Mouse (Mus musculus): ENCODE measurements around the gene Mlec. TPM values are rescaled to one million over a fixed set of nuclear protein-coding genes. Genes with fewer than 3 reads are reported as not detected.

Mlec gene
- polyA plus RNA-seq, 1 experiment: 61.4 TPM

- no peak for TF ChIP-seq GATA1 (IDR thresholded peaks at IDR 0.05; ENCODE audit: low read length)
Measured at GRCm38 (mm10) chr5:115186371-115187073, 28.5 kb upstream of the Mlec start.

- no peak for TF ChIP-seq GATA1 (IDR thresholded peaks at IDR 0.05; ENCODE audit: low read length)
Measured at GRCm38 (mm10) chr5:115184726-115185125, 26.7 kb upstream of the Mlec start.

- no peak for TF ChIP-seq GATA1 (IDR thresholded peaks at IDR 0.05; ENCODE audit: low read length)
Measured at GRCm38 (mm10) chr5:115183482-115183881, 25.5 kb upstream of the Mlec start.

- TF ChIP-seq GATA1 (IDR thresholded peaks at IDR 0.05; ENCODE audit: low read length): no peak
Measured at GRCm38 (mm10) chr5:115182925-115183324, 24.9 kb upstream of the Mlec start.

- no peak for TF ChIP-seq GATA1 (IDR thresholded peaks at IDR 0.05; ENCODE audit: low read length)
Measured at GRCm38 (mm10) chr5:115181248-115181940, 23.4 kb upstream of the Mlec start.

GRCm38 (mm10) chr5:115179596-115179995, 21.6 kb upstream of the Mlec start:
- no peak for TF ChIP-seq GATA1 (IDR thresholded peaks at IDR 0.05; ENCODE audit: low read length)

GRCm38 (mm10) chr5:115177866-115178265, 19.9 kb upstream of the Mlec start:
- no peak for TF ChIP-seq GATA1 (IDR thresholded peaks at IDR 0.05; ENCODE audit: low read length)

GRCm38 (mm10) chr5:115174554-115174953, 16.6 kb upstream of the Mlec start:
- TF ChIP-seq GATA1 (IDR thresholded peaks at IDR 0.05; ENCODE audit: low read length): no peak

GRCm38 (mm10) chr5:115170150-115170549, 12.2 kb upstream of the Mlec start:
- no peak for TF ChIP-seq GATA1 (IDR thresholded peaks at IDR 0.05; ENCODE audit: low read length)

GRCm38 (mm10) chr5:115168641-115169415, 10.8 kb upstream of the Mlec start:
- TF ChIP-seq GATA1 (IDR thresholded peaks at IDR 0.05; ENCODE audit: low read length): no peak

- no peak for TF ChIP-seq GATA1 (IDR thresholded peaks at IDR 0.05; ENCODE audit: low read length)
Measured at GRCm38 (mm10) chr5:115167396-115167795, 9.4 kb upstream of the Mlec start.

GRCm38 (mm10) chr5:115166815-115167194, 8.8 kb upstream of the Mlec start:
- no peak for TF ChIP-seq GATA1 (IDR thresholded peaks at IDR 0.05; ENCODE audit: low read length)

- TF ChIP-seq GATA1 (IDR thresholded peaks at IDR 0.05; ENCODE audit: low read length): no peak
Measured at GRCm38 (mm10) chr5:115165895-115166814, 8.2 kb upstream of the Mlec start.

GRCm38 (mm10) chr5:115165351-115165750, 7.4 kb upstream of the Mlec start:
- TF ChIP-seq GATA1 (IDR thresholded peaks at IDR 0.05; ENCODE audit: low read length): no peak

- no peak for TF ChIP-seq GATA1 (IDR thresholded peaks at IDR 0.05; ENCODE audit: low read length)
Measured at GRCm38 (mm10) chr5:115163563-115163962, 5.6 kb upstream of the Mlec start.
